ENCODE assay signal across 17 mouse cellular contexts in the genomic region with DNA sequence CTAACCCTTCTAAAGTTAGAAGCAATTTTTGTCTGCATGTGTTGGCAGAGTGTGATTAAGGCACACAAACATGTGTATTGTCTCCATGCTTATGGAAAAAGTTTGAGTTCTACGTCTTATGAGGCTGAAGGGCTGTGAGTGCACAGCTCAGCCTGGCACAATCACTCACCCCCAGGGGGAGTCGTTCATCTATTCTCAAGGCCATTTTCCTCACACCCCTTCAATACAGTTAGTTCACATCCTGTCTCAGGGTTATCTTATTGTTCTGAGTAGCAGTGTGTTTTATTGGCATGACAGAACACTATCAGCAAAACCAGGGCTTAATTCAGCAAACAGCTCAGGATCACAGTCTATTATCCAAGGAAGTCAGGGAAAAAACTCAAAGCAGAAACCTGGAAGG. TPM values are rescaled to one million over a fixed set of nuclear protein-coding genes. Genes with fewer than 3 reads are reported as not detected.
DNase-seq lines count a peak whose midpoint lies in the region; ATAC-seq and TF ChIP-seq lines count a peak whose summit lies in the region.
"Had no signal": no experiment of that assay in that cellular context is flagged by ENCODE, and none has a peak within 500 bp of the region (broad histone marks: within the 10 kb centered on the region; RNA-seq: fewer than 3 reads in every experiment).

No protein-coding gene starts in this region.

- H3K9me3 ChIP-seq in kidney, postnatal 0 days (replicated peaks; ENCODE audit: low read length), result no peaks in the 10 kb centered on the region
- H3K9me3 ChIP-seq in stomach, postnatal 0 days (ENCODE audit: control insufficient read depth, low read length), result no peaks in the 10 kb centered on the region
- H3K9me3 ChIP-seq: embryonic facial prominence, embryonic 12.5 days; midbrain, embryonic 13.5 days; neural tube, embryonic 12.5 days had no signal

- H3K27ac ChIP-seq in kidney, postnatal 0 days, result no peak overlapping the region
- H3K27ac ChIP-seq in stomach, postnatal 0 days (replicated peaks), result no peak overlapping the region
- H3K27ac ChIP-seq: embryonic facial prominence, embryonic 12.5 days; midbrain, embryonic 13.5 days; neural tube, embryonic 12.5 days had no signal

- no peak for DNase-seq in kidney, postnatal 0 days (ENCODE audit: low spot score)
- DNase-seq in kidney, adult 9 months, result no peak
- DNase-seq in thymus, postnatal 0 days (ENCODE audit: low spot score), result peak; percentile 19
- no peak for DNase-seq in thymus, postnatal 36 days
- no peak for DNase-seq in Patski (ENCODE audit: low read depth, low spot score)
- no peak for DNase-seq in stomach, postnatal 0 days (ENCODE audit: low spot score)
- DNase-seq in testis, postnatal 14 days (ENCODE audit: low spot score), result no peak
- DNase-seq: adrenal gland, adult 2 months; cerebellum, adult 18-20 months; gastrocnemius, postnatal 14 days; heart, postnatal 4 days; layer of hippocampus, adult 9-11 months; liver; lung, postnatal 14 days had no signal

- peak; percentile 37; the same call in 1 of the 2 replicates for TF ChIP-seq CTCF in kidney, postnatal 0 days (IDR thresholded peaks at IDR 0.05; ENCODE audit: low read depth)
- peak; percentile 33 for TF ChIP-seq CTCF in Patski (IDR thresholded peaks at IDR 0.05)
- TF ChIP-seq CTCF in stomach, postnatal 0 days (IDR thresholded peaks at IDR 0.05; ENCODE audit: low read depth), result peak; percentile 40; the same call in 1 of the 2 replicates

- WGBS in kidney, postnatal 0 days, result 81% methylated on average over 2 of the region's 2 CpGs
- 56% methylated on average over 2 of the region's 2 CpGs for WGBS in stomach, postnatal 0 days

- H3K4me1 ChIP-seq in kidney, postnatal 0 days (replicated peaks; ENCODE audit: insufficient read depth, low read length), result no peaks in the 10 kb centered on the region
- no peaks in the 10 kb centered on the region for H3K4me1 ChIP-seq in stomach, postnatal 0 days (replicated peaks; ENCODE audit: control insufficient read depth, insufficient read depth)
- H3K4me1 ChIP-seq: embryonic facial prominence, embryonic 12.5 days; neural tube, embryonic 12.5 days had no signal

- no peak overlapping the region for H3K9ac ChIP-seq in kidney, postnatal 0 days (ENCODE audit: low read depth, low read length)
- no peak overlapping the region for H3K9ac ChIP-seq in stomach, postnatal 0 days (ENCODE audit: low read length)
- H3K9ac ChIP-seq: embryonic facial prominence, embryonic 12.5 days; midbrain, embryonic 13.5 days; neural tube, embryonic 12.5 days had no signal

- CTCF ChIA-PET in Patski (lab: Charles Lee), result no interaction called here

- in situ Hi-C loops in Patski (cut with MboI; ENCODE audit: low pct_unique_long_range_greater_than_20kb), result no loop called here

- H3K36me3 ChIP-seq in kidney, postnatal 0 days (ENCODE audit: insufficient read depth, low read length), result 0 out of 2 replicates have a peak, but pooled peaks cover 2% of the 10 kb centered on the region
- no peaks in the 10 kb centered on the region for H3K36me3 ChIP-seq in stomach, postnatal 0 days (ENCODE audit: control insufficient read depth, insufficient read depth, low read length)
- H3K36me3 ChIP-seq: embryonic facial prominence, embryonic 12.5 days; midbrain, embryonic 13.5 days; neural tube, embryonic 12.5 days had no signal

- POLR2A ChIA-PET in Patski (lab: Charles Lee), result no interaction called here

- H3K27me3 ChIP-seq in kidney, postnatal 0 days (ENCODE audit: insufficient read depth, low read length), result no peaks in the 10 kb centered on the region
- H3K27me3 ChIP-seq in Patski, result no peaks in the 10 kb centered on the region
- H3K27me3 ChIP-seq in stomach, postnatal 0 days (ENCODE audit: control insufficient read depth, insufficient read depth, low read length), result no peaks in the 10 kb centered on the region
- H3K27me3 ChIP-seq: embryonic facial prominence, embryonic 12.5 days; midbrain, embryonic 13.5 days; neural tube, embryonic 12.5 days had no signal

- H3K4me2 ChIP-seq in kidney, postnatal 0 days (ENCODE audit: low read length), result no peak overlapping the region
- H3K4me2 ChIP-seq in stomach, postnatal 0 days (replicated peaks; ENCODE audit: low read depth), result no peak overlapping the region
- H3K4me2 ChIP-seq: embryonic facial prominence, embryonic 12.5 days; midbrain, embryonic 13.5 days; neural tube, embryonic 12.5 days had no signal

- ATAC-seq in kidney, postnatal 0 days (replicated peaks; ENCODE audit: low FRiP score, low read depth), result no peak
- no peak for ATAC-seq in Patski
- ATAC-seq in stomach, postnatal 0 days (ENCODE audit: low FRiP score, low TSS enrichment), result no peak
- ATAC-seq: midbrain, embryonic 13.5 days had no signal

- H3K4me3 ChIP-seq in kidney, postnatal 0 days (replicated peaks; ENCODE audit: low read depth, low read length), result no peak overlapping the region
- no peak overlapping the region for H3K4me3 ChIP-seq in stomach, postnatal 0 days (ENCODE audit: low read depth, low read length)
- H3K4me3 ChIP-seq: embryonic facial prominence, embryonic 12.5 days; midbrain, embryonic 13.5 days; neural tube, embryonic 12.5 days had no signal

- no peak for TF ChIP-seq EP300 in stomach, postnatal 0 days (optimal IDR thresholded peaks at IDR 0.05)

RNA-seq across cellular contexts. Expression of gene Osbpl3, which starts 19.3 kb away (rescaled TPM):
- polyA plus RNA-seq in kidney, postnatal 0 days (2015; fragmentation: Nextera tagmentation; extraction: Ambion mirVana), result 17.4 and 19.7 TPM in 2 replicates
- polyA plus RNA-seq in thymus, postnatal 0 days (2015; fragmentation: Nextera tagmentation; extraction: Ambion mirVana), result 6.5 and 7.7 TPM in 2 replicates
- 117 TPM for polyA plus RNA-seq in Patski (2021)
- polyA plus RNA-seq in stomach, postnatal 0 days (2015; fragmentation: Nextera tagmentation; extraction: Ambion mirVana), result 14.5 and 15.6 TPM in 2 replicates
